In genomic region chr17:85821861-85822260, GRCm38 (mm10) we compare ENCODE assay signal across 23 mouse cellular contexts.
DNase-seq lines count a peak whose midpoint lies in the region; ATAC-seq lines count a peak whose summit lies in the region.
"Had no signal": no experiment of that assay in that cellular context is flagged by ENCODE, and none has a peak within 500 bp of the region (broad histone marks: within the 10 kb centered on the region; RNA-seq: fewer than 3 reads in every experiment).

No protein-coding gene starts in this region.

- no peaks in the 10 kb centered on the region for H3K9me3 ChIP-seq in forebrain, embryonic 11.5 days (ENCODE audit: control insufficient read depth, low read length)
- no peaks in the 10 kb centered on the region for H3K9me3 ChIP-seq in forebrain, embryonic 14.5 days (replicated peaks; ENCODE audit: control insufficient read depth, low read length)
- no peaks in the 10 kb centered on the region for H3K9me3 ChIP-seq in midbrain, embryonic 14.5 days (ENCODE audit: control insufficient read depth, low read length)
- H3K9me3 ChIP-seq in liver, embryonic 11.5 days (ENCODE audit: control insufficient read depth, low read length) = no peaks in the 10 kb centered on the region
- H3K9me3 ChIP-seq: hindbrain, embryonic 13.5 days; liver, embryonic 12.5 days had no signal

- no peaks in the 10 kb centered on the region for H3K27me3 ChIP-seq in forebrain, embryonic 11.5 days (ENCODE audit: control insufficient read depth, insufficient read depth, low read length)
- no peaks in the 10 kb centered on the region for H3K27me3 ChIP-seq in forebrain, embryonic 14.5 days (replicated peaks; ENCODE audit: control insufficient read depth, insufficient read depth, low read length)
- H3K27me3 ChIP-seq in midbrain, embryonic 14.5 days (ENCODE audit: control insufficient read depth, insufficient read depth, low read length) = 0 out of 2 replicates have a peak, but pooled peaks cover 3% of the 10 kb centered on the region
- H3K27me3 ChIP-seq in liver, embryonic 11.5 days (replicated peaks; ENCODE audit: control insufficient read depth, insufficient read depth, low read length) = no peaks in the 10 kb centered on the region
- H3K27me3 ChIP-seq: CH12.LX; hindbrain, embryonic 13.5 days had no signal

- H3K27ac ChIP-seq in forebrain, embryonic 11.5 days (ENCODE audit: low read depth, low read length) = no peak overlapping the region
- H3K27ac ChIP-seq in forebrain, embryonic 14.5 days (ENCODE audit: low read depth, low read length) = no peak overlapping the region
- H3K27ac ChIP-seq in midbrain, embryonic 14.5 days (replicated peaks; ENCODE audit: low read depth, low read length) = no peak overlapping the region
- H3K27ac ChIP-seq in liver, embryonic 11.5 days (ENCODE audit: low read depth, low read length) = no peak overlapping the region
- H3K27ac ChIP-seq: hindbrain, embryonic 13.5 days; left cerebral cortex, adult 2 months; liver, embryonic 12.5 days; stomach, postnatal 0 days had no signal

- H3K9ac ChIP-seq in forebrain, embryonic 11.5 days (ENCODE audit: low read length) = no peak overlapping the region
- H3K9ac ChIP-seq in forebrain, embryonic 14.5 days (ENCODE audit: low read length) = no peak overlapping the region
- H3K9ac ChIP-seq in midbrain, embryonic 14.5 days (replicated peaks; ENCODE audit: low read length) = no peak overlapping the region
- H3K9ac ChIP-seq in liver, embryonic 11.5 days (ENCODE audit: low read depth, low read length) = no peak overlapping the region
- H3K9ac ChIP-seq: hindbrain, embryonic 13.5 days; liver, embryonic 12.5 days had no signal

- H3K4me2 ChIP-seq in forebrain, embryonic 11.5 days (ENCODE audit: low read depth, low read length, severe bottlenecking) = no peak overlapping the region
- H3K4me2 ChIP-seq in forebrain, embryonic 14.5 days (ENCODE audit: low read length) = no peak overlapping the region
- H3K4me2 ChIP-seq in midbrain, embryonic 14.5 days (ENCODE audit: low read length) = no peak overlapping the region
- no peak overlapping the region for H3K4me2 ChIP-seq in liver, embryonic 11.5 days
- H3K4me2 ChIP-seq: hindbrain, embryonic 13.5 days; liver, embryonic 12.5 days had no signal

- H3K36me3 ChIP-seq in forebrain, embryonic 11.5 days (ENCODE audit: control insufficient read depth, insufficient read depth, low read length) = no peaks in the 10 kb centered on the region
- H3K36me3 ChIP-seq in forebrain, embryonic 14.5 days (ENCODE audit: control insufficient read depth, insufficient read depth, low read length) = no peaks in the 10 kb centered on the region
- H3K36me3 ChIP-seq in midbrain, embryonic 14.5 days (ENCODE audit: control insufficient read depth, insufficient read depth, low read length) = no peaks in the 10 kb centered on the region
- no peaks in the 10 kb centered on the region for H3K36me3 ChIP-seq in liver, embryonic 11.5 days (ENCODE audit: control insufficient read depth, insufficient read depth, low read length)
- H3K36me3 ChIP-seq: hindbrain, embryonic 13.5 days; liver, embryonic 12.5 days had no signal

- H3K4me1 ChIP-seq in forebrain, embryonic 11.5 days (replicated peaks; ENCODE audit: control insufficient read depth, insufficient read depth, low read length) = no peaks in the 10 kb centered on the region; the same call in 1 of the 2 replicates
- H3K4me1 ChIP-seq in forebrain, embryonic 14.5 days (ENCODE audit: control insufficient read depth, insufficient read depth, low read length) = no peaks in the 10 kb centered on the region
- no peaks in the 10 kb centered on the region for H3K4me1 ChIP-seq in midbrain, embryonic 14.5 days (ENCODE audit: control insufficient read depth, insufficient read depth, low read length)
- H3K4me1 ChIP-seq in liver, embryonic 11.5 days (replicated peaks; ENCODE audit: control insufficient read depth, insufficient read depth, low read length) = no peaks in the 10 kb centered on the region
- H3K4me1 ChIP-seq: liver, embryonic 12.5 days had no signal

- 80% methylated on average over 4 of the region's 4 CpGs for WGBS in forebrain, embryonic 11.5 days
- WGBS in forebrain, embryonic 14.5 days = 83% methylated on average over 4 of the region's 4 CpGs
- 75% methylated on average over 4 of the region's 4 CpGs for WGBS in midbrain, embryonic 14.5 days
- WGBS in liver, embryonic 11.5 days = 68% methylated on average over 4 of the region's 4 CpGs

- no peak overlapping the region for H3K4me3 ChIP-seq in forebrain, embryonic 11.5 days (ENCODE audit: low read depth, low read length)
- no peak overlapping the region for H3K4me3 ChIP-seq in forebrain, embryonic 14.5 days (ENCODE audit: low read depth, low read length)
- no peak overlapping the region for H3K4me3 ChIP-seq in midbrain, embryonic 14.5 days (replicated peaks; ENCODE audit: low read depth, low read length)
- no peak overlapping the region for H3K4me3 ChIP-seq in liver, embryonic 11.5 days (ENCODE audit: low read depth, low read length)
- H3K4me3 ChIP-seq: hindbrain, embryonic 13.5 days; left cerebral cortex, adult 2 months; liver, embryonic 12.5 days had no signal

- no peak for ATAC-seq in forebrain, embryonic 11.5 days (replicated peaks; ENCODE audit: low FRiP score)
- ATAC-seq in forebrain, embryonic 14.5 days = no peak
- 0 out of 2 replicates have a peak, but pooled peaks have one; percentile 34 for ATAC-seq in megakaryocyte-erythroid progenitor cell, adult 5-6 weeks (replicated peaks; ENCODE audit: low FRiP score, low TSS enrichment, poor library complexity, severe bottlenecking)
- no peak for ATAC-seq in midbrain, embryonic 14.5 days (ENCODE audit: low FRiP score, low TSS enrichment)
- no peak for ATAC-seq in liver, embryonic 11.5 days (replicated peaks; ENCODE audit: low FRiP score)
- ATAC-seq: forebrain, embryonic 16.5 days; inflammation-experienced regulatory T-cells, adult 6 months; liver, embryonic 12.5 days had no signal

- peak; percentile 44 for DNase-seq in forebrain, embryonic 11.5 days (ENCODE audit: low spot score)
- DNase-seq in forebrain, embryonic 14.5 days (ENCODE audit: low spot score) = no peak
- DNase-seq in MN1 (ENCODE audit: low spot score) = peak; percentile 27
- DNase-seq in gastrocnemius, postnatal 10 days = peak; percentile 35
- DNase-seq in midbrain, embryonic 14.5 days = no peak
- no peak for DNase-seq in adrenal gland, adult 8-10 months
- no peak for DNase-seq in liver, embryonic 11.5 days (ENCODE audit: low spot score)
- DNase-seq: adrenal gland, postnatal 10 days; cerebellum, postnatal 14 days; kidney, adult 2 months; kidney, postnatal 25 days; layer of hippocampus, adult 9-11 months; left cerebral cortex, postnatal 4 days; lung, adult 2 months; right cerebral cortex, postnatal 25 days had no signal

Comparison
In these comparisons a context has a peak if more than half of its experiments do, and no peak if none do; other contexts are left out.
1. DNase-seq: peak in forebrain, embryonic 11.5 days (single experiment), MN1 (single experiment) and gastrocnemius, postnatal 10 days (single experiment); none in forebrain, embryonic 14.5 days (single experiment), midbrain, embryonic 14.5 days (single experiment), adrenal gland, adult 8-10 months (single experiment) and liver, embryonic 11.5 days (single experiment).